Mouse (Mus musculus) G1E (cell line): ENCODE results near the gene Cxcr3. TPM values are rescaled to one million over a fixed set of nuclear protein-coding genes. Genes with fewer than 3 reads are reported as not detected.

Source experiments
- ATAC-seq: 2 replicates; pipeline ENCODE4 v1.8.0; 2016; ENCODE audit warnings: mild to moderate bottlenecking; ENCODE audit not compliant: insufficient number of reproducible peaks, poor library complexity, low FRiP score, severe bottlenecking; ENCODE audit errors: extremely low read depth
- DNase-seq: peaks from one replicate; pipeline ENCODE4 v3.0.0; 2012; ENCODE audit warnings: low spot score
- H3K27me3 ChIP-seq: 2 replicates; pipeline ENCODE4 v1.6.1; 2012; ENCODE audit warnings: mild to moderate bottlenecking, low read length, inconsistent platforms; ENCODE audit not compliant: insufficient read depth
- H3K36me3 ChIP-seq: replicated peaks from 2 replicates; pipeline ENCODE3; 2012; ENCODE audit warnings: mild to moderate bottlenecking, inconsistent platforms
- H3K4me1 ChIP-seq: 2 replicates; pipeline ENCODE4 v1.6.1; 2012; ENCODE audit warnings: low read depth, low read length, inconsistent platforms, mixed read lengths; ENCODE audit not compliant: insufficient read depth
- H3K4me3 ChIP-seq: 2 replicates; pipeline ENCODE4 v1.5.1; 2012; ENCODE audit warnings: low read depth, mild to moderate bottlenecking, inconsistent platforms, low read length, moderate library complexity, mixed read lengths
- H3K9me3 ChIP-seq: replicated peaks from 2 replicates; pipeline ENCODE4 v1.6.1; 2012; ENCODE audit warnings: inconsistent platforms
- CTCF ChIP-seq: IDR thresholded peaks from 2 replicates; pipeline ENCODE4 v1.5.1; 2012; ENCODE audit warnings: low read depth, low read length, inconsistent platforms, mixed read lengths
- GATA1 ChIP-seq: IDR thresholded peaks from 2 replicates; pipeline ENCODE4 v1.6.1; 2012; ENCODE audit warnings: borderline replicate concordance, low read length, inconsistent platforms, mixed read lengths
- GATA2 ChIP-seq: IDR thresholded peaks from 2 replicates; pipeline ENCODE4 v1.6.1; 2012; ENCODE audit warnings: low read depth, low read length, inconsistent platforms, borderline replicate concordance
- POLR2AphosphoS5 ChIP-seq: IDR thresholded peaks from 2 replicates; pipeline ENCODE4 v1.6.1; 2012; ENCODE audit warnings: low read depth, low read length, inconsistent platforms; ENCODE audit not compliant: insufficient replicate concordance
- TAL1 ChIP-seq: conservative IDR thresholded peaks from 2 replicates; pipeline ENCODE4 v1.6.1; 2012; ENCODE audit warnings: low read depth, low read length, inconsistent platforms, mixed read lengths
- polyA plus RNA-seq: library from polyadenylated mRNA; stranded (reverse); fragments of >175 nt; gene quantifications from 2 replicates; pipeline ENCODE4 v1.2.3, GENCODE M21; 2012
- total RNA-seq, 2 experiments: library from RNA; stranded (forward) in 1 of 2; stranded (reverse) in 1 of 2; fragments of 200-1000 nt in 1 of 2; fragments of >200 nt in 1 of 2; fragmentation: Nextera tagmentation in 1 of 2; gene quantifications; 2 replicates each; pipeline ENCODE4 v1.2.3; 2014 to 2017

Cxcr3 gene
- total and polyA plus RNA-seq, 3 experiments, result not detected

DNA sequence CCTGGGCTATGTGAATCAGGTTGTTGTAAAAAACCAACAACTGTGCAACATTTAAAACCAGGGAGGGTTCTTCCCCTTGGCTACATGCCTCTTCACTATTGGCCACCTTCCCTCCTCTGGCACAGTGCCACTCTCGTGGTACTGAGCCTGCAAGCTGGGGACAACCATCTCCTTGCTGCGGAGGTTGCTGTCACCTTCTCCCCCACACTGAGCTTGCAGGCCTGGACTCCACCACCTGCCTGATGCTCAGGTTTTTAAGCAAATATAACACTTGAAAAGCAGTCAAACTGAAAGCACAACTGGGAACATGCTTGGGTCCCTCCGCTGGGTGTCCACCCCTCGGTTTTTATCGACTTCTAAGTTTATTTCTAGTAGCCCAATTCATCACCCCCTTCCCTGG, 20.4 kb upstream of the Cxcr3 start:
- H3K36me3 ChIP-seq, result no peaks in the 10 kb centered on the region
- no peak for DNase-seq
- no peak overlapping the region for H3K4me3 ChIP-seq
- no peaks in the 10 kb centered on the region for H3K9me3 ChIP-seq
- TF ChIP-seq CTCF, result no peak
- no peaks in the 10 kb centered on the region for H3K27me3 ChIP-seq
- H3K4me1 ChIP-seq, result no peaks in the 10 kb centered on the region
- no peak for ATAC-seq

DNA sequence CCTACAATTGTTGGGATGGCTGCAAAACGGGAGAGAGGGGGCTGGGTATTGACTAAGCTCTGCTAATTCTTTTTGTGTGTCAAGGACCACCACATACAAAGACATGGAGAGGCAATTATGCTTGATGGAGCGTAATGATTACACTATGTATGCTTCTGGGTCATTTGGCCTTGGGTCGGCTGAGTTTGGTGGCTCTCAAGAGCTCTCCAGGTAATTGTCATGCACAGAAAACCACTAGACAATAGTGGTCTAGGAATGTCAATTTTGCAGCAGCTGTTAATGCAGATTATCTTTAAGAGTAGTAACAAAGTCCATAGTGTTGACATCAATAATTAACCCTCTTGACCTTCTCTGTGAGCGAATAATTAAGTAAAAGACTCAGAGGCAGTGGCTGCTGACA, 16.1 kb upstream of the Cxcr3 start:
- DNase-seq (no peak), ATAC-seq (no peak)
- no peaks in the 10 kb centered on the region for H3K4me1 ChIP-seq
- H3K9me3 ChIP-seq, result no peaks in the 10 kb centered on the region
- H3K4me3 ChIP-seq, result no peak overlapping the region
- H3K27me3 ChIP-seq, result no peaks in the 10 kb centered on the region
- no peak for TF ChIP-seq CTCF
- TF ChIP-seq GATA1, result no peak
- TF ChIP-seq POLR2AphosphoS5, result no peak
- TF ChIP-seq TAL1, result no peak
- no peak for TF ChIP-seq GATA2
- H3K36me3 ChIP-seq, result no peaks in the 10 kb centered on the region

DNA sequence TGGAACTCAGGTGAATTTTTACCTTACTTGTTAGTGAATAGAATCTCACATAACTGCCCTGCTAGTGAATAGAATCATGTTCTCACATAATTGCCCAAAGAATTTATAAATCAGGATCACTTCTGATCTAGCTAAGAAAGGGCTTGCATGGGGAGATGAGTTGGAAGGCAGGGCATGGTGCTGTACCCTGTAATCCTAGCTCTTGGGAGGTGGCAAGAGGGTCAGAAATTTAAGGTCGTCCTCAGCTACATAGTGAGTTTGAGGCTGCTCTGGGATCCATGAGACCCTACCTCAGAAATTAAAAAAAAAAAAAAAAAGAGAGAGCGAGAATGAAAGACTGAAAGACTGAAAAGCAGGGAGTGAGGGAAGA, 7.0 kb upstream of the Cxcr3 start:
- Histone ChIP-seq H3K4me1 (no peaks in the 10 kb centered on the region), H3K9me3 (no peaks in the 10 kb centered on the region), H3K36me3 (no peaks in the 10 kb centered on the region), H3K27me3 (no peaks in the 10 kb centered on the region), H3K4me3 (no peak overlapping the region)
- TF ChIP-seq CTCF, result no peak
- no peak for TF ChIP-seq GATA2
- TF ChIP-seq POLR2AphosphoS5, result no peak
- no peak for TF ChIP-seq GATA1
- TF ChIP-seq TAL1, result no peak
- DNase-seq (no peak), ATAC-seq (no peak)

DNA sequence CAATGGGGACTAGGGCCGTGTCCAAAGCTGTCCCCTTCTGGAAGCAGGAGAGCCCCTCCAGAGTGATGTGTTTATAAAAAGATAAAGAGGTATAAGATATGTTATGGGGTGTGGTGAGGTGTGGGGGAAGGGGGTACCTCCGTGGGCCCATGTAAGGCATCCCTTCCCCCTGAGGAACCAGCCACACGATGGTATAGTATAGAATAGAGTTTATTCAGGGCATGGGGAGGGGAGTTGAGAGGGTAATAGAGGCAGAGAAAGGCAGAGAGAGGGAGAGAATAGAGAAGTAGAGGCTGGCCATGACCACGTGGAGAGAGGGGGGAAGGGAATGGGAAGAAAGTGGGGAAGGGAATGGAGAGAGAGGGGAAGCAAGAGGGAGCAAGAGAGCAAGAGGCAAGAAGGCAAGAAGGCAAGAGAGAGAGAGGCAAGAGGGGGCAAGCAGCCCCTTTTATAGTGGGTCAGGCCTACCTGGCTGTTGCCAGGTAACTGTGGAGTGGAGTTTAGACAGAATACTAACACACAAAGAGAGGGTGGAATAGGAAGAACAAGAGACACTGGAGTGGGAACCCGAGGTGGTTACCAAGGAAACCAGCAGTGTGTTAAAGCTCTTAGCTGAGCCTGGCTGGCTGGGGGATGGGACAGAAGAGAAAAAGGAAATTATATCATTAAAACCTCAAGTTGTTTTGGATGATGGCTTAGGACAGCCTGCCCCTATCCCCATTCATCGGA, 6.4 kb upstream of the Cxcr3 start:
- no peak for ATAC-seq
- Histone ChIP-seq H3K4me3 (no peak overlapping the region), H3K4me1 (no peaks in the 10 kb centered on the region), H3K36me3 (no peaks in the 10 kb centered on the region), H3K27me3 (no peaks in the 10 kb centered on the region), H3K9me3 (no peaks in the 10 kb centered on the region)
- DNase-seq, result no peak
- TF ChIP-seq GATA1, result no peak
- no peak for TF ChIP-seq POLR2AphosphoS5
- no peak for TF ChIP-seq TAL1
- TF ChIP-seq CTCF, result no peak
- TF ChIP-seq GATA2, result no peak

DNA sequence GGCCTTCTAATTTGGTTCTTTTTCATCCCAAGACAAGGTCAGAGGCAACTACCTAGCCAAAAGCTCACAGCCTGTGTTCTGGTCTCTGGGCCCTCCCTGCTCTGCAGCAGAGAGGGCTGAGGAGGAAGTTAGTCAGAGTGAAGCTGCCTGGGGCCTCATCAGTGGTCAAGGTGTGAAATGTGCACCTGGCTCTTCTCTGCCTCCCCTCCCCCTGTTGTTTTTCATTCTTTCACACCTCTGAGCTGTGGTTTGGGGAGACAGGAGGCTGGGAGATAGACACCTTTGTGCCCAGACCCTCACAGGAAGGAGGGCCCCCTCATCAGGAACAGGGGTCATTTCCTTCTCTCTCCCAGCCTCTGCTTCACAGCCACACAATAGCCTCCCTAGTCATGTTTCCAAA, 3.1 kb upstream of the Cxcr3 start:
- Histone ChIP-seq H3K27me3 (no peaks in the 10 kb centered on the region), H3K4me1 (no peaks in the 10 kb centered on the region), H3K9me3 (no peaks in the 10 kb centered on the region), H3K36me3 (no peaks in the 10 kb centered on the region), H3K4me3 (no peak overlapping the region)
- TF ChIP-seq GATA1, result no peak
- no peak for TF ChIP-seq CTCF
- TF ChIP-seq GATA2, result no peak
- TF ChIP-seq TAL1, result no peak
- no peak for TF ChIP-seq POLR2AphosphoS5
- ATAC-seq, result no peak
- no peak for DNase-seq

DNA sequence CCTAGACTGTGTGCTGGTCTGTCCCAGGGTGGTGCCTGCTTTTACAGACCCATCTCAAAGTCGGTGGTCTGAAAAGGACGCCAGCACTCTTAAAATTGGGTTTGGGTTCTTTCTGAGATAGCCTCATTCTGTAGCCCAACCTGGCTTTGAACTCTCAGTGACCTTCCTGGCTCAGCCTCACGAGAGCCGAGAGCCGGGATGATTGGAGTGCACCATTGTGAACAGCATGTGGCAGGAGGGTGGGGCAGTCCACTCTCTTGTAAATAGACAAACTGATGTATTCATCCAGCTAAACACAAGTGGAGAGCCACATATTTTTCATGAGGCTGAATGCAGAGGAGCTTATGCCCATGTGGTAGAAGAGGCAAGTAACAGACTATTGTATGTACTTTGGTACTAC, 912 bp upstream of the Cxcr3 start:
- TF ChIP-seq CTCF (no peak), GATA1 (no peak), GATA2 (no peak), TAL1 (no peak), POLR2AphosphoS5 (no peak)
- DNase-seq, result no peak
- no peak for ATAC-seq
- Histone ChIP-seq H3K9me3 (no peaks in the 10 kb centered on the region), H3K4me3 (no peak overlapping the region), H3K4me1 (no peaks in the 10 kb centered on the region), H3K27me3 (no peaks in the 10 kb centered on the region), H3K36me3 (no peaks in the 10 kb centered on the region)

DNA sequence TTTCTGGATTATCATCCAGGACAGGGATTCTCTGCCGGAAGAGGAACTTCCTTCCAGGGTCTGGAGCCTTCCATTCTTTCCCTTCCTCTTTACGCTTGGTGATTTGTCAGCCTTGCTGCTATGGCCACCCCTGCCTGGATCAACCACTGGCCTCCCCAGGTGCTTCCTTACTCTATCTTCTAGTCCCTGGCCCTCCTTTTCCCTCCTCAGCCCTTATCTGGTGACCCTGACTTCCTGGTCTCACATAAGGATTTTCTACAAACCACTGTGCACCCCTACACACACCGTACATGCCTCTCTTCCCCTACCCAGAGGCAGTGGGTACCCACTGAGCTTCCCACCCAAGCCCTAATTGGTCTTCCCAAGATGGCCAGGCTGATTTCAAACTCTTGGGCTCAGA, 781 bp downstream of the Cxcr3 start:
- H3K9me3 ChIP-seq, result no peaks in the 10 kb centered on the region
- H3K4me1 ChIP-seq, result no peaks in the 10 kb centered on the region
- no peaks in the 10 kb centered on the region for H3K36me3 ChIP-seq
- ATAC-seq (no peak), DNase-seq (no peak)
- H3K4me3 ChIP-seq, result no peak overlapping the region
- TF ChIP-seq TAL1 (no peak), POLR2AphosphoS5 (no peak), GATA2 (no peak), CTCF (no peak), GATA1 (no peak)
- no peaks in the 10 kb centered on the region for H3K27me3 ChIP-seq
